Mouse (Mus musculus) liver, postnatal 0 days (tissue): ENCODE measurements around the gene Il21r.

Experiments
- CTCF ChIP-seq: sonication (generic); IDR thresholded peaks from 2 replicates; pipeline ENCODE4 v1.5.1; 2016; ENCODE audit warnings: antibody characterized with exemption, low read depth
- EP300 ChIP-seq: IDR thresholded peaks from 2 replicates; pipeline ENCODE4 v1.6.1; 2016; ENCODE audit warnings: antibody characterized with exemption, low read depth, mild to moderate bottlenecking

GRCm38 (mm10) chr7:125605725-125606139, 2.5 kb downstream of the Il21r start:
- no peak for TF ChIP-seq CTCF
- TF ChIP-seq EP300, result no peak
